Mouse (Mus musculus) limb, embryonic 10.5 days (tissue): ENCODE data around the gene Faiml. TPM values are rescaled to one million over a fixed set of nuclear protein-coding genes. Genes with fewer than 3 reads are reported as not detected.

Experiments used
- DNase-seq: peaks from one replicate; pipeline ENCODE4 v3.0.0-alpha.2; 2017; ENCODE audit warnings: low spot score
- H3K27ac ChIP-seq: fragments of 300-500 bp; sonication (generic); 2 replicates; pipeline ENCODE4 v1.5.1; 2016; ENCODE audit warnings: mild to moderate bottlenecking
- H3K27me3 ChIP-seq: fragments of 300-500 bp; sonication (generic); 2 replicates; pipeline ENCODE4 v1.6.1; 2016; ENCODE audit warnings: low read depth, mild to moderate bottlenecking; ENCODE audit not compliant: poor library complexity, severe bottlenecking
- H3K36me3 ChIP-seq: fragments of 300-500 bp; sonication (generic); 2 replicates; pipeline ENCODE4 v1.6.1; 2016; ENCODE audit warnings: mild to moderate bottlenecking, moderate library complexity
- H3K4me1 ChIP-seq: fragments of 300-500 bp; sonication (generic); 2 replicates; pipeline ENCODE4 v1.6.1; 2016
- H3K4me3 ChIP-seq: fragments of 300-500 bp; sonication (generic); 2 replicates; pipeline ENCODE4 v1.5.1; 2016; ENCODE audit warnings: mild to moderate bottlenecking, moderate library complexity
- H3K9me3 ChIP-seq: fragments of 300-500 bp; sonication (generic); replicated peaks from 2 replicates; pipeline ENCODE4 v1.6.1; 2016; ENCODE audit warnings: mild to moderate bottlenecking
- WGBS: fragments of 180-500 bp; shearing (Covaris S2); methylation state at CpG from one replicate; pipeline ENCODE4 v1.1.7; 2016; 5-methylcytosine and 5-hydroxymethylcytosine counted together
- polyA plus RNA-seq: library from polyadenylated mRNA; unstranded; fragments of >200 nt; fragmentation: Nextera tagmentation; extraction: Ambion mirVana; gene quantifications from 2 replicates; pipeline ENCODE4 v1.2.1, GENCODE M21; 2016

Faiml gene
- polyA plus RNA-seq: not detected in 2 replicates

GRCm38 (mm10) chr9:99237139-99237538 lies at the start of gene Faiml:
Gene Faiml (minus strand): TSS chr9:99237239.
- 88% methylated on average over 14 of the region's 14 CpGs for WGBS
- Histone ChIP-seq H3K9me3 (no peaks in the 10 kb centered on the region), H3K4me1 (no peaks in the 10 kb centered on the region)

GRCm38 (mm10) chr9:99258891-99259290 lies 21.9 kb upstream of the Faiml start:
- peaks cover 70% of the 10 kb centered on the region for H3K36me3 ChIP-seq
- no peak for DNase-seq
- H3K27me3 ChIP-seq: no peaks in the 10 kb centered on the region
- H3K4me3 ChIP-seq: no peak overlapping the region
- H3K9me3 ChIP-seq: no peaks in the 10 kb centered on the region
- H3K27ac ChIP-seq: no peak overlapping the region
- H3K4me1 ChIP-seq: no peaks in the 10 kb centered on the region
- 54% methylated on average over 5 of the region's 5 CpGs for WGBS

More at GRCm38 (mm10) chr9:99237139-99237538, at the start of gene Faiml:
- H3K36me3 ChIP-seq: no peaks in the 10 kb centered on the region
- H3K4me3 ChIP-seq: no peak within 1 kb of the TSS
- no peaks in the 10 kb centered on the region for H3K27me3 ChIP-seq
- H3K27ac ChIP-seq: no peak within 1 kb of the TSS
- no peak for DNase-seq

GRCm38 (mm10) chr9:99256821-99257220 lies 19.8 kb upstream of the Faiml start:
- WGBS: 97% methylated on average over 3 of the region's 3 CpGs
- no peaks in the 10 kb centered on the region for H3K9me3 ChIP-seq
- no peak for DNase-seq
- no peaks in the 10 kb centered on the region for H3K27me3 ChIP-seq
- H3K4me1 ChIP-seq: no peaks in the 10 kb centered on the region
- peaks cover 53% of the 10 kb centered on the region for H3K36me3 ChIP-seq
- no peak overlapping the region for H3K27ac ChIP-seq
- no peak overlapping the region for H3K4me3 ChIP-seq

DNA sequence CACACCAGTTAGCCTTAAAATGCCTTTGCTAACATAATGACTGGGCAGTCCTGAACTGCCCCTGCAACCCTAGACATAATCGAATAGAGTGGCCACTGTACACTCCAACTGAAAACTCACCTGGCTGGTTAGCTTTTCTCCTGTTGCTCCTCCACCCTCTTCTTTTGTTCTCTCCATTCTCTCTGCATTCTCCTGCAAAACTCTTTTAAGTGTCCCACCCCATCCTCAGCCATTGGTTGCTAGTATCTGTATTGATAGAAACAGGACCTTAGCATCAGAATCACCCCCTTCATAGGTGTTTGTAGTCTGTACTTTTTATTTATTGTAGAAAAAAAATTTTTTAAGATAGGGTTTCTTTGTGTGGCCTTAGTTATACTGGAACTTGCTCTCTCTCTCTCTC lies 19.2 kb upstream of the Faiml start:
- no peaks in the 10 kb centered on the region for H3K4me1 ChIP-seq
- peaks cover 51% of the 10 kb centered on the region for H3K36me3 ChIP-seq
- no peak for DNase-seq
- 92% methylated on average over 1 of the region's 1 CpGs for WGBS
- no peak overlapping the region for H3K4me3 ChIP-seq
- no peak overlapping the region for H3K27ac ChIP-seq
- H3K9me3 ChIP-seq: no peaks in the 10 kb centered on the region
- H3K27me3 ChIP-seq: no peaks in the 10 kb centered on the region

- no peak for DNase-seq
- WGBS: 87% methylated on average over 10 of the region's 10 CpGs
- no peak overlapping the region for H3K4me3 ChIP-seq
- H3K4me1 ChIP-seq: no peaks in the 10 kb centered on the region
- H3K36me3 ChIP-seq: peaks cover 43% of the 10 kb centered on the region
- H3K27me3 ChIP-seq: no peaks in the 10 kb centered on the region
- H3K9me3 ChIP-seq: no peaks in the 10 kb centered on the region
- H3K27ac ChIP-seq: no peak overlapping the region
Measured at GRCm38 (mm10) chr9:99253861-99254260, 16.8 kb upstream of the Faiml start.

- no peak overlapping the region for H3K4me3 ChIP-seq
- no peaks in the 10 kb centered on the region for H3K9me3 ChIP-seq
- H3K27me3 ChIP-seq: no peaks in the 10 kb centered on the region
- whole genome bisulfite sequencing: 96% methylated on average over 4 of the region's 4 CpGs
- no peak for DNase-seq
- peaks cover 6% of the 10 kb centered on the region for H3K4me1 ChIP-seq
- peaks cover 13% of the 10 kb centered on the region for H3K36me3 ChIP-seq
- no peak overlapping the region for H3K27ac ChIP-seq
Measured at GRCm38 (mm10) chr9:99248906-99249305, 11.9 kb upstream of the Faiml start.

DNA sequence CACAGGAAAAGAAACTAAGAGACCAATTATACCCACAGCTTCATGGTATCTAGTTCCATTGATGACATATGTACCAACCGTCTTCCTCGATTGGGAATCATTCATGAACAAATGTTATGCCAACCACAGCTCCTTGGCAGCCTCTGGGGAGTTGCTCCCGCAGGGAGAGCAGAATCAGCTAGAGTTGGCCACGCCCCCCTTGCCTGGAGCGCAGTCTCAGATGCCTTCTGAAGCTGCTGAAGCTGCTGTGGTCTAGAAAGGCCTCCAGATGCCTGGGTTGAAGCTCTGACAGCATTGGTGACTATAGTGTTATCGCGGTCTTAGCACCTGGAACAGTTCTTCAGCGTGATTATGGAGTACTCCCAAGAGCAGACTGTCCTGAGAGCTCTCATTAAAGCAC lies 11.3 kb upstream of the Faiml start:
- Histone ChIP-seq H3K4me1 (peaks cover 7% of the 10 kb centered on the region), H3K27me3 (no peaks in the 10 kb centered on the region), H3K4me3 (no peak overlapping the region), H3K27ac (no peak overlapping the region), H3K36me3 (peaks cover 13% of the 10 kb centered on the region), H3K9me3 (no peaks in the 10 kb centered on the region)
- WGBS: 61% methylated on average over 8 of the region's 8 CpGs
- DNase-seq: no peak

GRCm38 (mm10) chr9:99243895-99244293 lies 6.9 kb upstream of the Faiml start:
- Histone ChIP-seq H3K4me3 (peak overlapping the region; percentile 87), H3K4me1 (peaks cover 13% of the 10 kb centered on the region), H3K36me3 (peaks cover 11% of the 10 kb centered on the region), H3K9me3 (no peaks in the 10 kb centered on the region), H3K27me3 (no peaks in the 10 kb centered on the region), H3K27ac (peak overlapping the region; percentile 92)
- WGBS: 6% methylated on average over 10 of the region's 10 CpGs
- no peak for DNase-seq

DNA sequence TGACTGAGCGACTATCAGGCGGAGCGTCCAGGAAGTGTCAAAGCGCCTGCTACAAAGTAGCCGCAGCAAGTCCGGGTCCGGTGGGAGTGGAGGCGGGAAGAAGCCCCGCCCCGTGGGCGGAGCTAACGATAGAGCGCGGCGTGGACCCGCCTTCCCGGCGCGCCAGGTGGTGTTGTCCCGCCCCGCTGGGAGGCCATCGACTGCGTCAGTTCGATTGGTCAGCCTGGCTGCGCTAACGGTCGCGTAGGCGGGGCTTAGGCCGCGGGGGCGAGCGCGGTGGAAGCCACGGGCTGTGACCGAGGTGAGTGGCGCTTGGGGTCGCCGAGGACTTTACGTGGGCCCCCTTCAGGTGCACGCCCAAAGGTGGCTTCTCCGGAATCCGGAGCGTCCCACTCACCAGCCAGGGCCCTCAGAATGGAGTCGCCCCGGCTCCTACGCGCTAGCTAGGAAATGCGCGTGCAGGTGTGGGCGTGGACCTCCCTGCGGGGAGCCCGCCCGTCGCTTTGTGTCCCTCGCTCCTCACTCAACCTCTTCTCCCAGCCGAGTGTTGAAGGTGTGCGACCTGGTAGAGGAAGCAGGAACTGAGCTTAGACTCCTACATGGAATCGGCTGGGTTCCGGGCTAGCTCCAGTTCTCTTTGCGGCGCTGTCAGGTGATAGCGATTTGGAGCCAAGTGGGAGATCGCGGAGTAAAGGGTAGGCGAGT lies 6.3 kb upstream of the Faiml start, which contains the start of gene Cep70:
Gene Cep70, plus strand, starts transcription at position 178 of the 705 bp plus-strand sequence.
- Histone ChIP-seq H3K27me3 (no peaks in the 10 kb centered on the region), H3K36me3 (peaks cover 9% of the 10 kb centered on the region), H3K4me1 (peaks cover 11% of the 10 kb centered on the region), H3K9me3 (no peaks in the 10 kb centered on the region), H3K4me3 (peak within 1 kb of the TSS; percentile 87), H3K27ac (peak within 1 kb of the TSS; percentile 92)
- under 1% methylated on average over 66 of the region's 66 CpGs for WGBS
- DNase-seq: peak; percentile 97

DNA sequence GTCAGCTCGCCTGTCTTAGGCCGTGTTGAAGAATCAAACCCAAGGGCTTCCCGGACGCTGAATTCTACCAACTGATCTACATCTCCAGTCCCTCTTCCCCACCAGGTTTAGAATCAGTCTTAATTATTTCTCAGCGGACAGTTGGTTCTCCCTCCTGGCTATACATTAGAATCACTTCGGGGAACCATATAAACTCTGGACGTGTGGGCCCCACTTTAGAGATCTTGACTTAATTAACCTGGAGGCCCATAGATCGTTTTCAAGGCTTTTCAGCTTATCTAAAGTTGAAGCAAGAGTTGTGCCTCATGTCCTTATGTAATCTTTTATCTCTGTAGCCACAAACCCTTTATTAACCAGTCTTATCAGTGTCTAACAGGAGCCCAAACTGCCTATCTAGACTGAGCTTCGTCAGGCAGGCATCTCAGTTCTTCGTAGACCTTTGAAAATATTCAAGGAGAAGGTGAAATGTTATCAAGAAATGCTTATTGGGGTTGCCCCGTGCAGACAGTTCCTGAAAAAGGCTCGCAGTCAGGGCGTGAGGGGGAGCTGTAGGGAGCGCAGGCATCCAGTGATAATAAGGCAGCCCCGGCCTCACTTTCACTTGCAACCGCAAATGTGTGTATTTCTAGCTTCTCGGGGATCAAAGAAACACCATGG lies 5.6 kb upstream of the Faiml start:
- Histone ChIP-seq H3K27ac (peak overlapping the region; percentile 92), H3K4me1 (peaks cover 9% of the 10 kb centered on the region), H3K4me3 (peak overlapping the region; percentile 87), H3K9me3 (no peaks in the 10 kb centered on the region), H3K36me3 (peaks cover 7% of the 10 kb centered on the region), H3K27me3 (no peaks in the 10 kb centered on the region)
- no peak for DNase-seq
- 8% methylated on average over 17 of the region's 17 CpGs for WGBS

- no peak overlapping the region for H3K4me3 ChIP-seq
- peak; percentile 69 for DNase-seq
- 5% methylated on average over 7 of the region's 7 CpGs for WGBS
Measured at GRCm38 (mm10) chr9:99242035-99242434, 5.0 kb upstream of the Faiml start.

DNA sequence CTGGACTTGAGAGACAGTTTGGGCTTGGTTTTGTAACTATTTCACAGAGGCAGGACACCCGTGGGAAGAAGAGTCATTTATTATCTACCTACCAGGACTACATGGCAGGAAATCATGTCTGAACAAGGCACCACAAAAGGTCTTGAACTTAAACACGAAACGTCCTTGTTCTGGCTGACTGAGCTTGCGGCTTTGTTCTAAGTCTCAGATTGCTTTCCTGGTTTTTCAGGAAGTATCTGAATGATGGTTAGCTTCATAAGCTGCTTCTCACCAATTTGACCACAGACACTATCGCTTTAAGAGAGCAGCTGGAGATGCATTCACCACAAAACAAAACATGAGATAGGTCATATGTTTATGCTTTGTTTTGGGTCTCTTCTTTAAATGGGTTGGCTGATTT lies 3.5 kb upstream of the Faiml start:
- no peaks in the 10 kb centered on the region for H3K27me3 ChIP-seq
- H3K4me3 ChIP-seq: no peak overlapping the region
- peaks cover 9% of the 10 kb centered on the region for H3K4me1 ChIP-seq
- no peak for DNase-seq
- no peaks in the 10 kb centered on the region for H3K36me3 ChIP-seq
- H3K9me3 ChIP-seq: no peaks in the 10 kb centered on the region
- no peak overlapping the region for H3K27ac ChIP-seq
- whole genome bisulfite sequencing: 84% methylated on average over 5 of the region's 5 CpGs

More at GRCm38 (mm10) chr9:99242035-99242434, 5.0 kb upstream of the Faiml start:
- no peaks in the 10 kb centered on the region for H3K27me3 ChIP-seq
- peaks cover 9% of the 10 kb centered on the region for H3K4me1 ChIP-seq
- no peaks in the 10 kb centered on the region for H3K9me3 ChIP-seq
- H3K27ac ChIP-seq: no peak overlapping the region
- H3K36me3 ChIP-seq: peaks cover 4% of the 10 kb centered on the region

DNA sequence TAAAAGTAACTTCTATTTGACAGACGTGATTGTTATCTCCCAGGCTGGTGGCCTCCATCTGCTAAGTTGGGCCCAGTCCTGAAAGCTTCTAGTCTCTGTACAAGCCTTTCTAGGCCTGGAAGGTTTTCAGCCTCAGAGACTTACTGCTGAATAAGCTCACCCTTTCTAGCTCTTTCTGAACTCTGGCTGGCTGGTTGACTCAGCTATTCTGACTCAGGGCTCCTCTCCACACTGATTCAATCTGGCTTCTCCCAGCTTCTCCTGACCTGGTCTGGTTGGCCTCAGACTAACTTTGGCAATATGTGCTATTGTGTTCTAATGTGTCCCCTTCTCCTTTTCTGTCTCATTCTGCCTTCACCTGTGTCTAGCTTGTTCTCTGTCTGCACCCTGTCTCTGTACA lies 2.2 kb upstream of the Faiml start:
- DNase-seq: no peak
- no peak overlapping the region for H3K27ac ChIP-seq
- WGBS: 78% methylated on average over 1 of the region's 1 CpGs
- peaks cover 9% of the 10 kb centered on the region for H3K4me1 ChIP-seq
- H3K27me3 ChIP-seq: no peaks in the 10 kb centered on the region
- no peaks in the 10 kb centered on the region for H3K9me3 ChIP-seq
- no peaks in the 10 kb centered on the region for H3K36me3 ChIP-seq
- H3K4me3 ChIP-seq: no peak overlapping the region
